Mouse (Mus musculus) hindbrain, embryonic 14.5 days (tissue): ENCODE data around the gene Ush1g. TPM values are rescaled to one million over a fixed set of nuclear protein-coding genes. Genes with fewer than 3 reads are reported as not detected.

Experiments used
- ATAC-seq: fragments of 200-750 bp; cut with Nextera tagmentation; 2 replicates; pipeline ENCODE4 v1.8.0; 2017; ENCODE audit warnings: moderate number of reproducible peaks, mild to moderate bottlenecking, moderate TSS enrichment, moderate library complexity; ENCODE audit not compliant: low FRiP score
- DNase-seq: peaks from one replicate; pipeline ENCODE4 v3.0.0-alpha.2; 2015; ENCODE audit warnings: low spot score
- H3K27ac ChIP-seq: fragments of 300-500 bp; sonication (generic); 2 replicates; pipeline ENCODE4 v1.5.1; 2014; ENCODE audit warnings: mild to moderate bottlenecking, moderate library complexity
- H3K27me3 ChIP-seq: fragments of 300-500 bp; sonication (generic); 2 replicates; pipeline ENCODE4 v1.6.1; 2014; ENCODE audit warnings: mild to moderate bottlenecking, low read length, mixed read lengths; ENCODE audit not compliant: control insufficient read depth, insufficient read depth
- H3K36me3 ChIP-seq: fragments of 300-500 bp; sonication (generic); replicated peaks from 2 replicates; pipeline ENCODE4 v1.6.1; 2014; ENCODE audit not compliant: control insufficient read depth, insufficient read depth
- H3K4me1 ChIP-seq: fragments of 300-500 bp; sonication (generic); replicated peaks from 2 replicates; pipeline ENCODE4 v1.6.1; 2014; ENCODE audit warnings: antibody characterized with exemption, low read length, mixed read lengths; ENCODE audit not compliant: control insufficient read depth, insufficient read depth
- H3K4me2 ChIP-seq: fragments of 300-500 bp; sonication (generic); replicated peaks from 2 replicates; pipeline ENCODE4 v1.6.1; 2014; ENCODE audit warnings: mild to moderate bottlenecking, moderate library complexity
- H3K4me3 ChIP-seq: fragments of 300-500 bp; sonication (generic); replicated peaks from 2 replicates; pipeline ENCODE4 v1.5.1; 2014; ENCODE audit warnings: mild to moderate bottlenecking, low read length
- H3K9ac ChIP-seq: fragments of 300-500 bp; sonication (generic); 2 replicates; pipeline ENCODE4 v1.6.1; 2014
- H3K9me3 ChIP-seq: fragments of 300-500 bp; sonication (generic); 2 replicates; pipeline ENCODE4 v1.6.1; 2016; ENCODE audit warnings: low read length; ENCODE audit not compliant: control insufficient read depth
- WGBS: fragments of 180-500 bp; shearing (Covaris S2); extraction: QIAGEN DNeasy Blood & Tissue Kit; methylation state at CpG from one replicate; pipeline ENCODE4 v1.1.7; 2014; 5-methylcytosine and 5-hydroxymethylcytosine counted together
- polyA plus RNA-seq: library from polyadenylated mRNA; unstranded; fragments of >200 nt; fragmentation: Nextera tagmentation; extraction: Ambion mirVana; gene quantifications from 2 replicates; pipeline ENCODE4 v1.2.1, GENCODE M21; 2014

The Ush1g gene
- polyA plus RNA-seq, 1 experiment from 2014 or later = 0.15 TPM

GRCm38 (mm10) chr11:115359293-115359692 is 37.5 kb upstream of the Ush1g start:
- DNase-seq (peak; percentile 38), ATAC-seq (peak; percentile 47; the same call in 1 of the 2 replicates)
- Histone ChIP-seq H3K27ac (peak overlapping the region; percentile 54), H3K9ac (0 out of 2 replicates have a peak overlapping the region, but pooled peaks have one; percentile 14), H3K4me3 (no peak overlapping the region), H3K4me2 (no peak overlapping the region), H3K27me3 (no peaks in the 10 kb centered on the region), H3K4me1 (peaks cover 12% of the 10 kb centered on the region; the same call in 1 of the 2 replicates), H3K36me3 (peaks cover 18% of the 10 kb centered on the region), H3K9me3 (no peaks in the 10 kb centered on the region)
- 35% methylated on average over 3 of the region's 3 CpGs for WGBS

DNA sequence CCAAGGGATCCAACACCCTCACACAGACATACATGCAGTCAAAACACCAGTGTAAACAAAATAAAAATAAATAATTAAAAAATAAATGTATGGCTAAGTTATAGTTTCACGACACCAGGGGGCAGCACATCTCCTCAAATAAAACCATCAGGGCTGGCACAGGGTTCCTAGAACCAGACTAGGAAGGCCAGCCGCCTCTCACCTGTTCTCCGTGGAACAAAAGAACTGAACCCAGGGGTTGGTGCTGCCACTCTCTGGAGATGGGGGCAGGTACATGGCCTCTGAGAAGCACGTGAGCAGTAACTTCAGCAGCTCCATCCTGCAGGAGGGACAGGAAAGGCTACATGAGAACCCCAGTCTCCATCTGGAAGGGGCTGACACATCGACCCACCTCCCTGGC is 36.6 kb upstream of the Ush1g start:
- peak overlapping the region; percentile 14; the same call in 1 of the 2 replicates for H3K9ac ChIP-seq
- ATAC-seq (peak; percentile 41; the same call in 1 of the 2 replicates), DNase-seq (peak; percentile 81)
- H3K4me3 ChIP-seq = no peak overlapping the region
- H3K4me2 ChIP-seq = no peak overlapping the region
- H3K27me3 ChIP-seq = no peaks in the 10 kb centered on the region
- no peaks in the 10 kb centered on the region for H3K9me3 ChIP-seq
- 17% methylated on average over 5 of the region's 5 CpGs for WGBS
- peaks cover 12% of the 10 kb centered on the region; the same call in 1 of the 2 replicates for H3K4me1 ChIP-seq
- peaks cover 23% of the 10 kb centered on the region for H3K36me3 ChIP-seq
- H3K27ac ChIP-seq = peak overlapping the region; percentile 54; the same call in 1 of the 2 replicates

DNA sequence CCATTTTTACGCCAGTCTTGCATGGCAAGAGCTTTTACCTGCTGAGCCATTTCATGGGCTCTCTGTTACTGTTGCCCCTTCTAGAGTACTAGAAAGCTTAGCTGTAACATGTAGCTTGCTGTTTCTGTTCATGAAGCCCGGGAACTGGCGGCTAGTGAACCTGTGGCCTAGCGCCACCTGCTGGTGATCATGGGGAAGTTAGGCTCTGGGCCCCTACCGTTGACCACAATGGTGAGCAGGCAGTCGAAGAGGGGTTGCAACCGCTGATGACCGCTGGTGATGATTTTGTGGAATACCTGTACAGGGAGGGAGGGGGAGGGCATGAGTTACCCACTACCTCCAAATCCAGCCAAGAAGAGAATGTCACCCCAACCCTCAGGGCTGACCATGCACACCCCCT is 32.3 kb upstream of the Ush1g start:
- DNase-seq (peak; percentile 88), ATAC-seq (peak; percentile 61)
- Histone ChIP-seq H3K4me3 (no peak overlapping the region), H3K4me2 (no peak overlapping the region), H3K36me3 (peaks cover 60% of the 10 kb centered on the region), H3K9me3 (no peaks in the 10 kb centered on the region), H3K4me1 (peaks cover 6% of the 10 kb centered on the region; the same call in 1 of the 2 replicates), H3K27ac (no peak overlapping the region), H3K27me3 (no peaks in the 10 kb centered on the region), H3K9ac (no peak overlapping the region)
- 10% methylated on average over 8 of the region's 8 CpGs for WGBS

DNA sequence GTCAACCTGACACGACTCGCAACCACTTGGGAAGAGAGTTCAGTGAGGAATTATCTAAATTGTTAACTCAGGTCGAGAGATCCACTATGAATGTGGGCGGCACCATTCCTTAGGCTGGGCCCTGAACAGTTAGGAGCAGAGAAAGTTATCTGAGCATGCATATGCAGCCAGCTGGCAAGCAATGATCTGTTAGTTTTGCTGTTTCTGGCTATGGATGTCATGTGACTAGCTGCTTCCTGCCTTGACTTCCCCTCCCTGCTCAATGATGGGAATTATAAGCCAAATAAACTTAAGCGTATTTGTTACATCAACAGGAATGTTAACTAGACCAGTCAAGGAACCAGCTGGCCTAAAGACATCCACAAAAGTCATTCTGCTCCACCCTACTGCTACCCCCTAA is 31.5 kb upstream of the Ush1g start:
- 90% methylated on average over 5 of the region's 5 CpGs for WGBS
- ATAC-seq (no peak), DNase-seq (no peak)
- H3K9ac ChIP-seq = no peak overlapping the region
- no peaks in the 10 kb centered on the region for H3K4me1 ChIP-seq
- H3K27ac ChIP-seq = no peak overlapping the region
- H3K4me2 ChIP-seq = no peak overlapping the region
- peaks cover 65% of the 10 kb centered on the region for H3K36me3 ChIP-seq
- H3K4me3 ChIP-seq = no peak overlapping the region
- H3K9me3 ChIP-seq = no peaks in the 10 kb centered on the region
- no peaks in the 10 kb centered on the region for H3K27me3 ChIP-seq

DNA sequence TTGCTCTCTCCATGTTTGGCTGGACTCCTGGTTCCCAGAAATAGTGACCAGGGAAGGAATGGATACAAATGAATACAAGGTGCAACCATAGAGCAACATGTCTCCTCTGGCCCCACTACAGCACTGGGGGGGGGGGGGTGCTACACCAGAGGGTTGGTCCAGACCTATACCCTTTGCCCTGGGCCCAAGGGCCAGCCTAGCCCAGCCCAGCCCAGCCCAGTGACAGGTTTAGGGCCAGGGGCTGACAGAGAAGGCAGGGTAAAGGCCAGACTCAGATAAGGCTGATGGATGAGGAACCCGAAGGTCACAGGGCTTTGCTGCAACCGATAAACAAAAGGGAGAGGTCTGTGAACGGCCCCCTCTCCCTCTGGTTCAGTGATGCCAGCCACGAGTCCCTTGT is 28.1 kb upstream of the Ush1g start:
- no peak overlapping the region for H3K9ac ChIP-seq
- DNase-seq = no peak
- no peak for ATAC-seq
- H3K27me3 ChIP-seq = 0 out of 2 replicates have a peak, but pooled peaks cover 2% of the 10 kb centered on the region
- WGBS = 71% methylated on average over 4 of the region's 4 CpGs
- H3K36me3 ChIP-seq = peaks cover 56% of the 10 kb centered on the region
- no peak overlapping the region for H3K4me2 ChIP-seq
- H3K4me1 ChIP-seq = no peaks in the 10 kb centered on the region
- H3K27ac ChIP-seq = no peak overlapping the region
- no peak overlapping the region for H3K4me3 ChIP-seq
- H3K9me3 ChIP-seq = no peaks in the 10 kb centered on the region

DNA sequence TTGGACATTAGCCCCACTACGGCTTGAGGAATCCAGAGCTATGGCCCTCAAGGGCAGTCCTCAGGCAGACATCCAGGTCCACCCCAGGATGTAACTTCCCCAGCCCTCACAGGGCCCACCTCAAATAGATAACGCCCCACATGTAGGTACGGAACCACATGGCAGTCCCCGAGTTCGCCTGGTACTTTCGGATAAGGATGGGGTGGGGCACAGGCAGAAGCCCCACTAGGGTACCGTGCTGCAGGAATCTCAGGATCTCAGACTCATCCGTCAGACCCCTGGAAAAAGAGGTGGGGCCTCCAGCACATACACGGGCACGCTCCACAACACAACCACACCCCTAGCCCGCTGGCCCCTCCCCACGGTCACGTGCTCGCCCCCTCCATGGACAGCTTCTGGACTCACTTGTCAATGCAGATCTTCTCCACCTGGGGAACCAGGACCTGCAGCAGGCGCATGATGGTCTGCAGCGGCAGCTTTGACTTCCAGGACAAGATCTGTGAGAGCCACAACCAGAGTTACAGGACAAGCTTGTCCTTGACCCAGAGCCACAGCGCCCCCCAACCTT is 26.9 kb upstream of the Ush1g start:
- H3K27ac ChIP-seq = no peak overlapping the region
- ATAC-seq = no peak
- H3K4me2 ChIP-seq = no peak overlapping the region
- H3K9me3 ChIP-seq = no peaks in the 10 kb centered on the region
- WGBS = 66% methylated on average over 17 of the region's 17 CpGs
- H3K4me1 ChIP-seq = no peaks in the 10 kb centered on the region
- H3K4me3 ChIP-seq = no peak overlapping the region
- no peak for DNase-seq
- H3K9ac ChIP-seq = no peak overlapping the region
- 0 out of 2 replicates have a peak, but pooled peaks cover 11% of the 10 kb centered on the region for H3K27me3 ChIP-seq
- peaks cover 53% of the 10 kb centered on the region for H3K36me3 ChIP-seq

- WGBS = 52% methylated on average over 7 of the region's 7 CpGs
- H3K27me3 ChIP-seq = 0 out of 2 replicates have a peak, but pooled peaks cover 11% of the 10 kb centered on the region
- DNase-seq (no peak), ATAC-seq (no peak)
- no peak overlapping the region for H3K4me3 ChIP-seq
- H3K36me3 ChIP-seq = peaks cover 21% of the 10 kb centered on the region
- no peak overlapping the region for H3K9ac ChIP-seq
- H3K4me1 ChIP-seq = no peaks in the 10 kb centered on the region
- H3K27ac ChIP-seq = no peak overlapping the region
- H3K4me2 ChIP-seq = no peak overlapping the region
- no peaks in the 10 kb centered on the region for H3K9me3 ChIP-seq
Measured at GRCm38 (mm10) chr11:115345515-115345914, 23.7 kb upstream of the Ush1g start.

GRCm38 (mm10) chr11:115344967-115345366 is 23.1 kb upstream of the Ush1g start:
- no peaks in the 10 kb centered on the region for H3K9me3 ChIP-seq
- 0 out of 2 replicates have a peak, but pooled peaks cover 11% of the 10 kb centered on the region for H3K27me3 ChIP-seq
- ATAC-seq (no peak), DNase-seq (no peak)
- H3K9ac ChIP-seq = no peak overlapping the region
- WGBS = 15% methylated on average over 12 of the region's 12 CpGs
- no peaks in the 10 kb centered on the region for H3K4me1 ChIP-seq
- H3K27ac ChIP-seq = no peak overlapping the region
- no peak overlapping the region for H3K4me3 ChIP-seq
- no peak overlapping the region for H3K4me2 ChIP-seq
- H3K36me3 ChIP-seq = peaks cover 18% of the 10 kb centered on the region

DNA sequence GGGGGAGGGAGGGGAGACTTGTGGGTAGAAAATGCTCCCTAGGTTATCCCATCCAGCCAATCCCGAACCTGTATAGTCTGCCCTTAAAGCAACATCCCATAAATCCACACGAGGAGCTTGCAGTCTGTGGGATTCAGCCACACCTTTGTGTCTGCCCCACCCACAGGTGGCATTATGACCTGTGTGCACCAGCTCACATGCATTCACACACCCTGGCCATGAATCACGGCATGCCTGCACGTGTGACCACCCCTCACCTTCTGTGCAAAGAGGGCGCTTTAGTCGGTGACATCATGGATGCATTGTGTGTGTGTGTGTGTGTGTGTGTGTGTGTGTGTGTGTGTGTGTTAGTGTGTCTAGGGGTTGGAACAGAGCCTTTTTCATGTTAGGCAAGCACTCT is 20.0 kb upstream of the Ush1g start:
- Histone ChIP-seq H3K4me2 (no peak overlapping the region), H3K27ac (no peak overlapping the region), H3K4me1 (no peaks in the 10 kb centered on the region), H3K4me3 (no peak overlapping the region), H3K27me3 (peaks cover 19% of the 10 kb centered on the region), H3K9me3 (no peaks in the 10 kb centered on the region), H3K9ac (no peak overlapping the region), H3K36me3 (no peaks in the 10 kb centered on the region)
- ATAC-seq = no peak
- WGBS = 72% methylated on average over 6 of the region's 6 CpGs
- DNase-seq = no peak
